Mouse (Mus musculus) lung, adult 2 months (tissue): ENCODE data around the gene Hmgcl.

ENCODE experiments used
- CTCF ChIP-seq: fragments of 200-500 bp; IDR thresholded peaks from 2 replicates; pipeline ENCODE4 v1.5.1; 2011; ENCODE audit warnings: mild to moderate bottlenecking, low read length, control low read depth; ENCODE audit not compliant: insufficient read depth
- POLR2A ChIP-seq: fragments of 200-500 bp; IDR thresholded peaks from 2 replicates; pipeline ENCODE4 v1.6.1; 2011; ENCODE audit warnings: low read depth, mild to moderate bottlenecking, control low read depth, low read length, borderline replicate concordance; ENCODE audit errors: extremely low read depth

- TF ChIP-seq CTCF (peak; percentile 17; the same call in 1 of the 2 replicates), POLR2A (no peak)
Measured at GRCm38 (mm10) chr4:135951505-135951904, 5.3 kb downstream of the Hmgcl start.
